Mouse (Mus musculus): ENCODE measurements at regions not wholly inside any gene's neighbourhood (a gene's known extent, or its start where the extent isn't known, plus 50 kb on each side); places are given as distances from the start of the nearest gene placed in this dataset.

DNA sequence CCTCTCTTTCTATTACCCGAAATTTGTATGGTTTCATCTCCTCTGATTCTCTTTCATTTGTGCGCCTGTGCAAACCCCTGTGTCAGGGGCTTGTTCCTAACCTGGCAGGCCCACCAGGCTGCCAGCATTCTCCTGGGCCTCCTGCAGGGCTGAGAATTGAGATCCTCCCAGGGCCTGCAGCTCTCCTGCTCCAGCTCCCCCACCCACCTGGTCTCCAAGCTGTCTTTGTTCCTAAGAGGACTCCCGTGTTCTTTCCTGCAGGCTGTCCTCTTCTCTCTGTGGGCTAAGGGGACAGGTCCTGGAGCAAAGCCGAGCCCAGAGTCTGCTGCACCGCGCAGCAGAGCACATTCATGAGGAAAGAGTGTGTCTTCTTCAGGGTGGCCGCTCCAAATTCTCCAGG is 163.3 kb upstream of the Gm4791 start:
- H3K27ac ChIP-seq (ENCODE audit: low read depth, low read length), result no peak overlapping the region
- H3K9ac ChIP-seq (ENCODE audit: low read depth, low read length), result no peak overlapping the region
- no peaks in the 10 kb centered on the region for H3K27me3 ChIP-seq (ENCODE audit: control insufficient read depth, insufficient read depth, low read length)
- no peak overlapping the region for H3K4me2 ChIP-seq (replicated peaks; ENCODE audit: low read depth, low read length)
- no peaks in the 10 kb centered on the region for H3K9me3 ChIP-seq (ENCODE audit: control insufficient read depth, low read length)
- ATAC-seq (ENCODE audit: low FRiP score) (no peak), DNase-seq (ENCODE audit: low spot score) (no peak)
- 36% methylated on average over 7 of the region's 7 CpGs for WGBS
- H3K4me3 ChIP-seq (ENCODE audit: low read depth, low read length), result no peak overlapping the region
- no peaks in the 10 kb centered on the region for H3K4me1 ChIP-seq (replicated peaks; ENCODE audit: control insufficient read depth, insufficient read depth, low read length)
- no peaks in the 10 kb centered on the region for H3K36me3 ChIP-seq (ENCODE audit: control insufficient read depth, insufficient read depth, low read length)

DNA sequence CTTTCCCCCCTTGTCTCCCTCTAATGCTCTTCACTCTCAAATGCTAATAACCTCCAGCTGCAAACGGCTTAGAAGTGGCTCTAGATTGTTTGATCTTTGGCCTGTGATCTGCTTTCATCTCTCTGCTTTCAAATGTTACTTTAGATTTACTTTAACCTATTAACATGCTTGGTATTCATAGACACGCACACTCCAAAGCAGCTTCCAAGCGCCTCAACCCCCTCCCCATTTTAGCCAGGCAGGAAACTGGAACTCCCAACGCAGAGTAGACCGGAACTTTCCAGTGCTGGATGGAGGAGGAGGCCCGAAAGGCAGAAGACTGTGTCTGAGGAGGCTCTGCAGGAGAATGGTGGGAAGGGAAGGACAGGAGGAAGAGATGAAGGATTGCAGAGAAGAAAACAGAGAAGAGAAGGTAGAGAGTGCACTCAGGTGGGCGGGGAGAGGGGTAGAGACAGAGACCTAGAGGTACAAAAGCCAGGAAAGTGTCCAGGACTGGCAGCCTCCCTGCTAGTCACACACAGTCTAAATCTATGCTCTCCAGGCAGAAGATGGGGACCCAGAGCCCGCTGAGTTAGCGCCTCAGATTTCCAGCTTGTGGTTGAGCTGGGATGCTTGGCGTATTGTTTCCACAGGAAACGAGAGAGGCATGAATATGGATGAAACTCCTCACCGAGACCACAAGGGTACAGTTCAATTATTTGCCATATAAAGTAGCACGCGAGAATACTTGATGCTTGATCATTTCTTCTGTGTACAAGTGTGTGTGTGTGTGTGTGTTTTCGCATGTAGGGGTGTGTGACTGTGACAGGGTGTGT is 167.6 kb upstream of the Gm4791 start:
- H3K27me3 ChIP-seq (ENCODE audit: control insufficient read depth, insufficient read depth, low read length), result no peaks in the 10 kb centered on the region
- no peak overlapping the region for H3K27ac ChIP-seq (ENCODE audit: low read depth, low read length)
- no peak overlapping the region for H3K4me3 ChIP-seq (ENCODE audit: low read depth, low read length)
- no peak for ATAC-seq (ENCODE audit: low FRiP score)
- no peaks in the 10 kb centered on the region for H3K4me1 ChIP-seq (replicated peaks; ENCODE audit: control insufficient read depth, insufficient read depth, low read length)
- H3K9me3 ChIP-seq (ENCODE audit: control insufficient read depth, low read length), result no peaks in the 10 kb centered on the region
- peak; percentile 31 for DNase-seq (ENCODE audit: low spot score)
- 41% methylated on average over 15 of the region's 15 CpGs for WGBS
- no peak overlapping the region for H3K9ac ChIP-seq (ENCODE audit: low read depth, low read length)
- no peak overlapping the region for H3K4me2 ChIP-seq (replicated peaks; ENCODE audit: low read depth, low read length)
- H3K36me3 ChIP-seq (ENCODE audit: control insufficient read depth, insufficient read depth, low read length), result no peaks in the 10 kb centered on the region

DNA sequence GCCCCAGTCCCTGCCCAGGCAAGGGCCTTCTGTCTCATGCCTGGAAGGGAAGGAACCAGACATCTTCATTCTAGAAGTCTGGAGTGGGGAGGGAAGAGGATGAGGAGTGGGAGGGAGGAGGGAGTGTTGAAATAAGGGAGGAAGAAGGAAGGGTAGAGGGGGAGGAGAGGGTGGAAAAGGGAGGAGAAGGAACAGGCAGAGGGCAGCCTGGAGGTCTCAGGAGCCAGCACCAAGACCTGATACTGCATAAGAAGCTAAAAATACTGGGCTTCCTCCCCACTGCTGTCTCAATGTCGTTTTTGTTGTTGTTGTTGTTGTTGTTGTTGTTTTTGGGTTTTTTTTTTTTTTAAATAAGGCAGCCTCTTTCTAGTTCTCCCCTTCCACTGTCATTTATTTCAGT is 168.2 kb upstream of the Gm4791 start:
- DNase-seq (ENCODE audit: low spot score), result no peak
- no peak overlapping the region for H3K4me2 ChIP-seq (replicated peaks; ENCODE audit: low read depth, low read length)
- H3K36me3 ChIP-seq (ENCODE audit: control insufficient read depth, insufficient read depth, low read length), result no peaks in the 10 kb centered on the region
- no peak for ATAC-seq (ENCODE audit: low FRiP score)
- no peaks in the 10 kb centered on the region for H3K27me3 ChIP-seq (ENCODE audit: control insufficient read depth, insufficient read depth, low read length)
- H3K4me1 ChIP-seq (replicated peaks; ENCODE audit: control insufficient read depth, insufficient read depth, low read length), result no peaks in the 10 kb centered on the region
- no peak overlapping the region for H3K9ac ChIP-seq (ENCODE audit: low read depth, low read length)
- no peak overlapping the region for H3K4me3 ChIP-seq (ENCODE audit: low read depth, low read length)
- H3K27ac ChIP-seq (ENCODE audit: low read depth, low read length), result no peak overlapping the region
- 5% methylated on average over 1 of the region's 1 CpGs for WGBS
- H3K9me3 ChIP-seq (ENCODE audit: control insufficient read depth, low read length), result no peaks in the 10 kb centered on the region

DNA sequence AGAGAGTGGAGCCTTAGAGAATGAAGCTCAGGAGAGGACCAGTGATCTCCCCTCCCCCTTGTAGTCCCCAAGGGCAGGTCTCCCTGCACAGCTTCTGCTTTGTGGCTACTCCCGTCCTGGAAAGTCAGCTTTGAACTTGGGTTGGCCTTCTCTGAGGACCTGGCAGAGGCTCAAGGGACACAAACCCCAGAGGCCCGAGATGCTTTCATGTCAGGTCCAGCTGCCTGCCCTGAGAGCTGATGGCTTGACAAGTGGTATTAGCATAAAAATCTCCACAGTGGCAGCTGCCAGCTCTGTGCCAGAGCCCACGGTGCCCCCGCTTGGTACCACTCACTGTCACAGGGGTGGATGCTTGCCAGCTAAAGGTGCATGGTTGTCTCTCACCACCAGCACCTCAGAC is 173.8 kb upstream of the Gm4791 start:
- Histone ChIP-seq H3K27ac (ENCODE audit: low read depth, low read length) (no peak overlapping the region), H3K36me3 (ENCODE audit: control insufficient read depth, insufficient read depth, low read length) (no peaks in the 10 kb centered on the region), H3K4me3 (ENCODE audit: low read depth, low read length) (no peak overlapping the region), H3K9me3 (ENCODE audit: control insufficient read depth, low read length) (no peaks in the 10 kb centered on the region), H3K27me3 (ENCODE audit: control insufficient read depth, insufficient read depth, low read length) (no peaks in the 10 kb centered on the region; the same call in 1 of the 2 replicates), H3K4me2 (replicated peaks; ENCODE audit: low read depth, low read length) (no peak overlapping the region), H3K9ac (ENCODE audit: low read depth, low read length) (no peak overlapping the region), H3K4me1 (replicated peaks; ENCODE audit: control insufficient read depth, insufficient read depth, low read length) (no peaks in the 10 kb centered on the region)
- ATAC-seq (ENCODE audit: low FRiP score) (no peak), DNase-seq (ENCODE audit: low spot score) (no peak)
- WGBS, result 76% methylated on average over 4 of the region's 4 CpGs

DNA sequence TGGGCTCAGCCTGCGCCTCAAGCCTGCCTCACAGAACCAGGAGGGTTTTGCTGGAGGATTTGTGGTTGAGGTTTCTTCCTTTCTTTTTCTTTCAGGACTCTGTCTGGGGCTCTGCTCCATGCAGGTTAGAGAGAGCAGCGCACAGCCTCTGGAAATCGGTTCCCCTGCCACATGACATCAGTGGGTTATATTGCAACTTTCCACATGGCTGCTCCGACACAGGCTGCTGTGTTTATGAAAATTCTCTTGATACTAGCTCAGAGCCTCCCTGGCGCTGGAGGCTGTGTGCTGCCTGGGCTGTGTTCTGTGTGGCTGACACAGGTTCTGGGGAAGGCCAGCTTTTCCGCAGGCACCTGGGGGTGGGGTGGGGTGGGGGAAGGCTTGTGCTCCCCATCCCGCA is 178.7 kb upstream of the Gm4791 start:
- Histone ChIP-seq H3K4me1 (replicated peaks; ENCODE audit: control insufficient read depth, insufficient read depth, low read length) (no peaks in the 10 kb centered on the region), H3K9me3 (ENCODE audit: control insufficient read depth, low read length) (no peaks in the 10 kb centered on the region), H3K4me3 (ENCODE audit: low read depth, low read length) (no peak overlapping the region), H3K36me3 (ENCODE audit: control insufficient read depth, insufficient read depth, low read length) (no peaks in the 10 kb centered on the region), H3K4me2 (replicated peaks; ENCODE audit: low read depth, low read length) (no peak overlapping the region), H3K27me3 (ENCODE audit: control insufficient read depth, insufficient read depth, low read length) (no peaks in the 10 kb centered on the region; the same call in 1 of the 2 replicates), H3K27ac (ENCODE audit: low read depth, low read length) (no peak overlapping the region), H3K9ac (ENCODE audit: low read depth, low read length) (no peak overlapping the region)
- DNase-seq (ENCODE audit: low spot score) (no peak), ATAC-seq (ENCODE audit: low FRiP score) (no peak)
- 72% methylated on average over 7 of the region's 7 CpGs for WGBS

DNA sequence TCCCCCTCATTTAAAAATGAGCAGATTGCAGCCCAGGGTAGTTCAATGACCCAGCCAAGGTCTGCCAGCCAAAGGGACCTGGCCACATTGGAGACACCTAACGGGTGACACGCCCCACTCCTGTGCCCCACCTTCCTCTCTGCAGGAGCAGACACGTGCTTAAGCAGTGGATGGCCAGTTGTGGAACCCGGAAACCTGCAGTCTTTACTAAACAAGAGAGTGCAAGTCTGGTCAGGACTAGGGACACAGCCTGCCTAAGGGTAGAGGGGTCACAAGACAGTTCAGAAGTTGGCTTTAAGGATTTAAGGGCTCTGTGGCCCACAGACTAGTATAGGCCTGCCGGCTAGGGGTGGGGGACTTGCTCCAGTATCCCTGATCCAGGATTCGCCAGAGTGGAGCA is 179.2 kb upstream of the Gm4791 start:
- H3K4me2 ChIP-seq (replicated peaks; ENCODE audit: low read depth, low read length), result no peak overlapping the region
- H3K9ac ChIP-seq (ENCODE audit: low read depth, low read length), result no peak overlapping the region
- H3K4me1 ChIP-seq (replicated peaks; ENCODE audit: control insufficient read depth, insufficient read depth, low read length), result no peaks in the 10 kb centered on the region
- H3K27ac ChIP-seq (ENCODE audit: low read depth, low read length), result no peak overlapping the region
- DNase-seq (ENCODE audit: low spot score) (no peak), ATAC-seq (ENCODE audit: low FRiP score) (no peak)
- H3K27me3 ChIP-seq (ENCODE audit: control insufficient read depth, insufficient read depth, low read length), result no peaks in the 10 kb centered on the region; the same call in 1 of the 2 replicates
- H3K4me3 ChIP-seq (ENCODE audit: low read depth, low read length), result no peak overlapping the region
- H3K9me3 ChIP-seq (ENCODE audit: control insufficient read depth, low read length), result no peaks in the 10 kb centered on the region
- WGBS, result 56% methylated on average over 6 of the region's 6 CpGs
- no peaks in the 10 kb centered on the region for H3K36me3 ChIP-seq (ENCODE audit: control insufficient read depth, insufficient read depth, low read length)

DNA sequence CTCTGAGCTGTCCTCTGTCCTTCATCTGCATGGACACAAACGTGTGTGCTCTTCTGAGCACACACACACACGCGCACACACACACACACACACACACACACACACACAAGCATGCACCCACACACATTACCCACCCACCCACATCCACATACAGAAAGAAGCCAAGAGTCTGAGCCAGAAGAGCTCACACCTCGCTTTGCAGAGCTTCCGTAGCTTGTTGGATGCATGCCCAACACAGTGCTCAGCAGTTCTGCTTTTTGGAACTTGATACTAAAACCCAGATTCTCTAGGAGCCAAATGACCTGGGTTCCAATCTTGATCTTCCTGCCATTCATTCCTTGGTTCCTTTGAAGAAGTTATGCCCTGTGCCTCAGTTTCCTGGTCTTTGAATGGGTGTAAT is 182.4 kb upstream of the Gm4791 start:
- H3K27ac ChIP-seq (ENCODE audit: low read depth, low read length), result no peak overlapping the region
- H3K4me1 ChIP-seq (replicated peaks; ENCODE audit: control insufficient read depth, insufficient read depth, low read length), result no peaks in the 10 kb centered on the region
- no peak overlapping the region for H3K4me2 ChIP-seq (replicated peaks; ENCODE audit: low read depth, low read length)
- no peaks in the 10 kb centered on the region for H3K36me3 ChIP-seq (ENCODE audit: control insufficient read depth, insufficient read depth, low read length)
- no peak for ATAC-seq (ENCODE audit: low FRiP score)
- H3K9ac ChIP-seq (ENCODE audit: low read depth, low read length), result no peak overlapping the region
- H3K27me3 ChIP-seq (ENCODE audit: control insufficient read depth, insufficient read depth, low read length), result no peaks in the 10 kb centered on the region; the same call in 1 of the 2 replicates
- no peak overlapping the region for H3K4me3 ChIP-seq (ENCODE audit: low read depth, low read length)
- 85% methylated on average over 5 of the region's 5 CpGs for whole genome bisulfite sequencing
- no peaks in the 10 kb centered on the region for H3K9me3 ChIP-seq (ENCODE audit: control insufficient read depth, low read length)
- DNase-seq (ENCODE audit: low spot score), result no peak

DNA sequence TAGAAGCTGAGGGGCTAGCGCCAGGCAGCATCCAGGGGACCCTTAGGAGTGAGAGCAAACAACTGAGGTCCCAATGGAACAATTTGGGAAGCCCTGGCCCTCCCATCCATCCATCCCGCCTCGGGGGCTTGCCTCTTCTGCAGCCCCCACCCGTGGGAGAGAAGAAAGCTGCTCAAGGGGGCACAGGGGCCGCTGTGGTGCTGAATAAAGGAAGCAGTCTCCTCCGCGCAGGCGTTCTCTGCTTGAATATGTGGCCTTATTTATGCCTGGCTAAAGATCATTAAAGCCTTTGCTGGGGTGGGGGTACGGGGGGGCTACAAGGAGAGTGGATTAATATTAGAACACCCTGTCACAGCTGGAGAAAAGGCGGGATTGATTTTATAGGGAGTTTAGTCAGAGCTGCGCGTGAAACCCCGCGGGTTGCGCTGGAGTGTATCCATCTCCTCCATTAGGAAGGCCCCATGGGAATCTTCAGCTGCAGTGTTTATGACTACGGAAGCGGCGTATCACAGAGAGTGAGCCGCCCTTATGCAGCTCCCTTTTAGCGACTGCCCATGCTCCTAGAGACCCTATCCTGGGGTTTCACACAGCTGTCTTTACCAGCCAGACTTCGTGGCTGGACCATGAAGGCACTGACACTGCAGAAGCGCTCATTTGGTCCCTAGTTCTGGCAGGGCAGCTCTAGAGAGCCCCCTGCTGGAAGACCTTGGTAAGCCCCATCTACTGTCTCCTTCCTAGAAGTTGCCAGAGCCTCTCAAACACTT is 183.9 kb upstream of the Gm4791 start:
- no peaks in the 10 kb centered on the region for H3K4me1 ChIP-seq (replicated peaks; ENCODE audit: control insufficient read depth, insufficient read depth, low read length)
- peak overlapping the region; percentile 48 for H3K4me2 ChIP-seq (replicated peaks; ENCODE audit: low read depth, low read length)
- 0 out of 2 replicates have a peak overlapping the region, but pooled peaks have one; percentile 0 for H3K27ac ChIP-seq (ENCODE audit: low read depth, low read length)
- no peaks in the 10 kb centered on the region for H3K27me3 ChIP-seq (ENCODE audit: control insufficient read depth, insufficient read depth, low read length)
- no peaks in the 10 kb centered on the region for H3K36me3 ChIP-seq (ENCODE audit: control insufficient read depth, insufficient read depth, low read length)
- peak overlapping the region; percentile 45; the same call in 1 of the 2 replicates for H3K9ac ChIP-seq (ENCODE audit: low read depth, low read length)
- H3K9me3 ChIP-seq (ENCODE audit: control insufficient read depth, low read length), result no peaks in the 10 kb centered on the region
- WGBS, result 10% methylated on average over 22 of the region's 22 CpGs
- DNase-seq (ENCODE audit: low spot score) (peak; percentile 89), ATAC-seq (ENCODE audit: low FRiP score) (peak; percentile 65)
- 0 out of 2 replicates have a peak overlapping the region, but pooled peaks have one; percentile 14 for H3K4me3 ChIP-seq (ENCODE audit: low read depth, low read length)
